Mouse (Mus musculus): ENCODE results near the gene 9130213A22Rik. TPM values are rescaled to one million over a fixed set of nuclear protein-coding genes. Genes with fewer than 3 reads are reported as not detected.
A peak's percentile ranks its signal among the peaks of the same experiment; 100 is the strongest.

Gene 9130213A22Rik
- total RNA-seq (2021) = under 1 TPM; 0.33 to 0.44 TPM
- long read RNA-seq, experiment 1, partial matches to known transcripts = 0 of 1 reads
- long read RNA-seq, experiment 1, other reads (novel, unspliced or antisense) = 1 of 1 reads
- long read RNA-seq, experiment 2, partial matches to known transcripts = 0 of 1 reads
- long read RNA-seq, experiment 2, other reads (novel, unspliced or antisense) = 0 of 1 reads

DNA sequence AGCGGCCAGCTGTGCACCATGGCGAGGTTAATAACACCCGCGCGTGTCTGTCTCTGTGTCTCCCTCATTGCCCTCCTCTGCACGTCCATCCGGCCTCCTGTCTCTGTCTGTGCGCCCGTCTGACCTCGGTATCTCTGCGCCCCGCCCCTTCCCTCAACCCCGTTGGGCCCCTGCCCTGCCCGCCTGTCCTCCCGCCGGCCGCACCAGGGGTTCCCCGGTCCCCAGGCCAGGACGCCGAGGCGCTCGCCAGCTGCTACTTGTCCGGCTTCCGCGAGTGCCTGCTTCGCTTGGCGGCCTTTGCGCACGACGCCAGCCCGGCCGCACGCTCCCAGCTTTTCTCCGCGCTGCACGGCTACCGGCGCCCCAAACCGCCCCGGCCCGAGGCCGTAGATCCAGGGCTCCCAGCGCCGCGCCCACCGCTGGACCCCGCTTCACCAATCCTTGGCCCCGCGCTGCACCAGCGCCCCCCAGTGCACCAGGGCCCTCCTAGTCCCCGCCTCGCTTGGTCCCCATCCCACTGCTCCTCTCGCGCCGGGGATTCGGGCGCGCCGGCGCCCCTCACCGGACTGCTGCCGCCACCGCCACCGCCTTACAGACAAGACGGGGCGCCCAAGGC lies at the start of gene 9130213A22Rik:
9130213A22Rik (minus strand) TSS at position 254 of the 616 bp plus-strand sequence.
- peak; percentile 92 to 93 for DNase-seq
- intact Hi-C loops (cut with DNase I) = loop anchor here (1.0 kb wide), 1 partner anchor 31 kb away; no protein-coding TSS in a partner anchor

DNA sequence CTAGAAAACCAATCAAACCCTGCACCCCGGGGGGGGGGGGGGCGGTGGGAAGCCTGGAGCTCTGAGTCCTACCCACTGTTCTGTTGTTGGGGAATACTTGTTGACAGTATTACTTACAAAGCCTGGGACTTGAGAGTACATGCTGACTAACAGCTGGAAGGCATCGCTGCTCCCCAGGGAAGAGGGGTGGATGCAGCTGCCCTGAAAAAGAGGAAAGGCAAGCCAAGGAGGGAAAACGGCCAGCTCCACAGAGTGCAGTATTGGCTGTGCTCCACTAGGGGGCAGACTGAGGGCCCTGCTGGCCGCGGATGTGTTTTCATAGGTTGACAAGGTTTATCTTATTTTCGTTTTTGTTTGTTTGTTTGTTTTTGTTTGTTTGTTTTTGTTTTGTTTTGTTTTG lies 49.2 kb upstream of the 9130213A22Rik start:
- DNase-seq = peak; percentile 82 to 86
- intact Hi-C loops (cut with DNase I) = no loop called here

DNA sequence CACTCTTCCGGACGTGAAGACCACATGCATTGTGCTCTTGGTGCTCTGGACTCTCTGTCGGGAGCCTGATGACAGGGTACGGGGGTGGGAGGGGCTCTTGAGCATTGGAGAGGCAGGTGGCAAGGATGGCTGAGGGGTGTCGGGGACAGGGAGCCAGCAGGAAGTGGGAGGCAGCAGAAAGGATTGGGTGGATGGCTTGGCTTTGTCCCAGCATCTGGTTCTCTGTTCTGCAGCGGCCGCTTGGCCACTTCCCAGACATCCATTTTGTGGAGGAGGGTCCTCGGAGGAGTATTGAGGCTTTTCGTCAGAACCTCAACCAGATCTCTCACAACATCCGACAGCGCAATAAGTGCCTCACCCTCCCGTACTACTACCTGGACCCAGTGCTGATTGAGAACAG lies 46.9 kb upstream of the 9130213A22Rik start:
- DNase-seq = no peak
- intact Hi-C loops (cut with DNase I) = no loop called here

DNA sequence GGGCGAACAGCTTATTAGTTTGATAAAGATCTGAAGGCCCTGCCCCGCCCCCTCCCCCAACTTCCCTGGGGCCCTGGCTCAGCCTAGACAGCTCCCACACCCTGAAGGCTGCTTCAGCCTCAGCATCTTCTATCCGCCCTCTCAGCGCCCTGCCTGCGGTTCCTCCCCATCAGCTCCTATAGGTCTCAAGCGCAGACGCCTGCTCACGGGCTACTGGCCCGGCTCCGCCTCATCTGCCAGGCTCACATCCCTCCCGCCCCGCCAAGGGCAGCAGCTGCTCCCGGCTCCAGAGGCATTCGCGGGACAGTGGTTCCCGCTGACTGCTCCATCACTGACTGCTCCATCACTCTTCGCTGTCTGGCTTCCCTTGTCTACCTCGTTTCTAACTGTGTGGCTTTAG lies 34.4 kb upstream of the 9130213A22Rik start, which contains the start of gene Alox12b:
Alox12b (plus strand) TSS at position 190 of the 400 bp plus-strand sequence.
- intact Hi-C loops (cut with DNase I) = loop anchor here (1.0 kb wide), 1 partner anchor 21 kb away; no protein-coding TSS in a partner anchor
- DNase-seq = no peak

DNA sequence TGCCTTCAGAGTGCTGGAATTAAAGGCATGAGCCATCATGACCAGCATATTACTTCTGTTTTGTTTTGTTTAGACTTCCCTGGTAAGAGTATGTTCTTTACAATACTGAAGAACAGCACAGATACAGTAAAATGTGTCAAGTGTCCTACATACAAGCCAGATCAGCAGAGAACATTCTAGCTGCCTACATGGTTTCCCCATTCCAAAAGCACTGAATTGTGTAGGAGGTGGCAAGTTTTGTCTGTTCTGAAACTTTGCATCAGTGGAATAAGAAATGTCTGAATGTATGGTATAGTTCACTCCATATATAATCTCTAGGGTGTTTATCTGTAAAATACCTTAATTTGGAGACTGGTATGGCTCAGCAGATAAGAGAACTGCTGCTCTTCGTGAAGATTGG lies 33.0 kb upstream of the 9130213A22Rik start:
- intact Hi-C loops (cut with DNase I) = no loop called here
- no peak for DNase-seq

DNA sequence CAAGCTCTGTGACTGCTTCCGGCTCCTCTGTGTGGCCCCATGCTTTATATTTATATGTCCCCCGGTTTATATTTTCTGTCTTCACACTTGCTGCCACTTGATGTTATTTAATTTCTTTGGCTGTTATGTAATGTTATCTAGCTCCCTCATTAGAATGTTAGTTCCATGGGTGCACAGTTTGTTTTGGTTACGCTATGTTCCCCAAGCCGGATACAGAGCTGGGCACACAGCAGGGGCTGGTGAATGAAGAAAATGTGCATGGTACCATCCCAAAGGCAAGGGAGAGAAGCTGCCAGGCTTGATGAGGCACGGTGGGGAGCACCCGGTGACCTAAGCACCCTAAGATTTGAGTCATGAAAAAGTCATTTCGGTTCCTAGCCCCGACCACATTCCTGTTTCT lies 31.4 kb upstream of the 9130213A22Rik start:
- no peak for DNase-seq
- intact Hi-C loops (cut with DNase I) = no loop called here

DNA sequence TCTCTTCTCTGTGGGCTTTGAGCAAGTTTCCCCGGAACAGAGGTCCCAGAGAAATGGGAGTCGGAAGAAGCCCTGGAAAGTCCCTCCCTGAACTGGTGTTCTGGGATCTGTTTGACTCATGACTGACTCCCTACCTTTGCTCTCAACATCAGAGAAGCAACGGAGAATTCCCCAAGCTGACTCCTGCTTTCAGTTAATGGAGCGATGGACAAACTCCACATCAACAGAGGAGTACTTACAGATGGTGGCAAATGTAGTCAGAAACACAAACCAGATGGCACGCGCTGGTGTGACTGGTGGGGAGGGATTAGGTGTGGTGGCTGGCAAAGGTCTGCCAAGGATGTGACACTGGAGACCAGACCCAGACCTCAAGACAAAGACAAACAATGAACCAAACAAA lies 28.6 kb upstream of the 9130213A22Rik start:
- intact Hi-C loops (cut with DNase I) = loop anchor here (2.0 kb wide), 2 partner anchors 20 to 84 kb away; no protein-coding TSS in a partner anchor
- no peak for DNase-seq

DNA sequence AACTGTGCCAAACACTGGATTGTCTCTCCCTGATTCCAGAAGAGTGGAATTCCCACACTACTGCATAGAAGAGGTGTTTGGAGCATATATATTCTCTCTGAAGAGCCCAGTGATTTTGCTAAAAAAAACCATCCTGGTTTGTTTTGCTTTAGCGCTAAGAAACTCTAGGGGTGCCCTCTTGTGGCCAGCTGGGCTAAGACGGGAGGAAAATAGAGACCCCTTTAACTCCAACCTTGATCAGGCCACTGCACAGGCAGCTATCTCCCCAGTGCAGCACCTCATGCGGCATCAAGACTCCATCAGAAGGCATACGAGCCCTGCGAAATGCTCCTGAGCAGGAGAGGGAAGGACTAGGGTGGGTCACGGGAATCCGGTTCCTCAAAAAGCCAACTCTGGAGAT lies 28.1 kb upstream of the 9130213A22Rik start:
- peak; percentile 67 to 84 for DNase-seq
- intact Hi-C loops (cut with DNase I) = loop anchor here (2.0 kb wide), 2 partner anchors 20 to 84 kb away; no protein-coding TSS in a partner anchor

DNA sequence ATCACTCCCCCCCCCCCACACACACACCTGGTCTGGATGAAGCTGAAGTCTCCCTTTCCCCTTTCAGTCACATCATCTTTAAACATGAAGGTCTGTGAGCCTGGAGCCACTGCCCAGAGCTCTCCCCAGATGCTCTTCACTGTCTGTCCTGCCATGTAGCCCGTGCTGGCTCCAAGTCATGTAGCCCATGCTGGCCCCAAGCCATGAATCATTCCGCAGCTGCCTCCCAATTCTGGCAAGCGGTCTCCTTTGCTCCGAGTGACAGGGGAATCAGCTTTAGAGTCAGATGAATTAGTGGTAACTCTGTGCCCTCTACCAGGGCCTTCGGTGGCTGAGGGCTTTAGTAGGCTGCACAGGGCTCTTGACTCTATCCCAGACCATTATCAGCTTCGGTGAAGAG lies 27.3 kb upstream of the 9130213A22Rik start:
- DNase-seq = no peak

DNA sequence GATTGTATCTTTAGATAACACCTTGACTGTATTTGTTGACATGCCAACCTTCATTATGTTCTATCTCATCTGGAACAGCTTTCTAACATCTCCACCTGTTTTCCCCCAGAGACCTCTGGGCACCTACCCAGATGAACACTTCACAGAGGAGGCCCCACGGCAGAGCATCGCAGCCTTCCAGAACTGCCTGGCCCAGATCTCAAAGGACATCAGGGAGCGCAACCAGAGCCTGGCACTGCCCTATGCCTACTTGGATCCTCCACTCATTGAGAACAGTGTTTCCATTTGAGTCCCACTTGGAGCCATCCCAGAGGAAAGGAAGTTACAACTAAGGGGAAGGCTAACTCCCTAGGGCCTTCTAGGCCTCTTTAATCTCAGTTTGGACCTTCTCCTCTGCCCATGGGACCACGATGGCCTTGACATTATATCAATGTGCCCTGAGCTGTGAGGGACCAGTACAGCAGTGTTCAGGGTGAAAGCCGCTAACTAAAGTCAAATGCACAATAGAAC lies 26.1 kb upstream of the 9130213A22Rik start:
- intact Hi-C loops (cut with DNase I) = no loop called here
- no peak for DNase-seq

More for the DNA sequence above, 27.3 kb upstream of the 9130213A22Rik start:
- intact Hi-C loops (cut with DNase I) = loop anchor here (1.0 to 2.0 kb wide), 3 partner anchors 19 to 83 kb away; partner anchors contain the start of gene Aloxe3

DNA sequence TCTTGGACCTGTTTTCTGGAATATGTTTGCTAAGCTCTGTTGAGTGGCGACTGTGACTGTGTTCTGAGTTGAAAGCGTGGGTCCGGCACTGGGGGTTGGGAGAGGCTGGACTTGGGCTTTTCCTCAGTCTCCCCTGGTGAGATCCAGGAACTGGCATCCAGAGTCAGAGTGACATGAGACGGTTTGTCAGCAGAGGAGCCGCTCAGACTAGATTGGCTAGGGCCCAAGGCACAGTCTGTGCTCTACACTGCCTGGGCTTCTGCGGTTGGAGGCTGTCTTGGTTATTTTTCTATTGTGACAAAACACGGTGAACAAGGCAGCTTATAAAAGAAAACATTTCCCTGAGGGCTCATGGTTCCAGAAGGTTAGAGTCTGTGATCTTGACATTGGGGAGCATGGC lies 25.2 kb upstream of the 9130213A22Rik start:
- DNase-seq = no peak
- intact Hi-C loops (cut with DNase I) = no loop called here

DNA sequence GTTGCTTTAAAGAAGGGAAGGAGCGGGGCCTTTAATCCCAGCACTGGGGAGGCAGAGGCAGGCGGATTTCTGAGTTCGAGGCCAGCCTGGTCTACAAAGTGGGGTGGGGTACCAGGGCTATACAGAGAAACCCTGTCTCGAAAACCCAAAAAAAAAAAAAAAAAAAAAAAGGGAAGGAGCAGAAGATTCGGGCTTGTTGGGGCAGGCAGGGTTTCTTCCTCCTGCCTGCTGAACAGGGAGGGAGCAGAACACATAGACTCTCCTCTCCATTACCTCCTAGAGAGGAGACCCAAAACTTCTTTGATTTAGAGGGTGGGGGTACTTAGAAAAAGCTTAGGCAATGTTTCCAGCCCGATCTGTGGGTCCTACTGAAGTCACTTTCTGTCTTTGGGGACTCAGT lies 13.0 kb upstream of the 9130213A22Rik start:
- no peak for DNase-seq
- intact Hi-C loops (cut with DNase I) = no loop called here

DNA sequence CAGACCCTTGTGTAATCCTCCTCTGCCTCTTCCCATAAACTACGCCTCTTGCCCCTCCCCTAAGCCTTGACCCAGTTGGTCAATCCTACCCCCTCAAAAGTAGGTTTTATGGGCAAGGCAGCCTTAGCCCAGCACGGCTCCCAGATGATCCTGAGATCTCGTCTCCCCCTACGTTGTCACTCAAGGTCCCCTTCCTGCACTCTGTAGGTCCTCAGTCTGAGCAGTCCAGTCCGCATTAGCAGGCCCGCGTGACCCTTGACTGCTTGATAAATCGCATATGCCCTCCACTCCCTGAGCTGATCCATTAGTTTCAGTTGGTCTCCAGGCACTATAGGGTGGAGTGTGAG lies 12.2 kb upstream of the 9130213A22Rik start:
- DNase-seq = no peak
- intact Hi-C loops (cut with DNase I) = no loop called here

DNA sequence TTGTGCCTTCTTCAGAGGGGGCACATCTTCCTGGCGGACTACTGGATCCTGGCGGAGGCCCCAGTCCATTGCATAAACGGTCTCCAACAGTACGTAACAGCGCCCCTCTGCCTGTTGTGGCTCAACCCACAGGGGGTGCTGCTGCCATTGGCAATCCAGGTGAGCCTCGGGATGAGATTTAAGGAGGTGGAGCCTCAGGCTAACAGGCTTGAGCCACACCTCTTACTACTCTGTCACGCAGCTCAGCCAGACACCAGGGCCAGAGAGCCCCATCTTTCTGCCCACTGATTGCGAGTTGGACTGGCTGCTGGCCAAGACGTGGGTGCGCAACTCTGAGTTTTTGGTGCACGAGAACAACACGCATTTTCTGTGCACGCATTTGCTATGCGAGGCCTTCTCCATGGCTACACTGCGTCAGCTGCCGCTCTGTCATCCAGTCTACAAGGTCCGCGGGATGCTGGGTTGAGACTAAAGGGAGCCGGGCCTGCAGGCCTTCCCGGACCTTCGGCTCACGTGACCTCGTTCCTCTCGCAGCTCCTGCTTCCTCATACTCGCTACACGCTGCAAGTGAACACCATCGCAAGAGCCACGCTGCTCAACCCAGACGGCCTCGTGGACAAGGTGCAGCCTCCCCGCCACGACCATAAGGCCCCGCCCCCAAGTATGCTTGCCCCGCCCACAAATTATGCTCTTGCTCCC lies 11.7 kb upstream of the 9130213A22Rik start:
- DNase-seq = peak; percentile 32 to 45

DNA sequence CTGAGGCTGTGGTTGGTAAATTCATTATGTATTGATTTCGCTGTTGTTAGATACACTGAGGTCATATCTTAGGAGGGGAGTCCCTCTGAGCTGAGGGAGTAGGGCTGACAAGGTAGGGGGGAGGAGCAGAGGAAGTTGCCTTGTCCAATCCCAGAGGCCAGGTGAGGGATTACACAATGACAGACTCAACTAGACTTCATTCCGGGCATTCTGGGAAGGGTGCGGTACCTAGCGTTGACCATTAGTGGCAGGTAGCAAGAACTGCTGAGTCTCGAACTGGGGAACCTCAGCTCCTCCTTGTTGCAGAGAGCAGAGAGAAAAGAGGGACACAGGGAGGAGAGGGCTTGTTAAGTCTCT lies 11.2 kb upstream of the 9130213A22Rik start:
- intact Hi-C loops (cut with DNase I) = no loop called here
- no peak for DNase-seq

More for the DNA sequence above, 11.7 kb upstream of the 9130213A22Rik start:
- intact Hi-C loops (cut with DNase I) = no loop called here

DNA sequence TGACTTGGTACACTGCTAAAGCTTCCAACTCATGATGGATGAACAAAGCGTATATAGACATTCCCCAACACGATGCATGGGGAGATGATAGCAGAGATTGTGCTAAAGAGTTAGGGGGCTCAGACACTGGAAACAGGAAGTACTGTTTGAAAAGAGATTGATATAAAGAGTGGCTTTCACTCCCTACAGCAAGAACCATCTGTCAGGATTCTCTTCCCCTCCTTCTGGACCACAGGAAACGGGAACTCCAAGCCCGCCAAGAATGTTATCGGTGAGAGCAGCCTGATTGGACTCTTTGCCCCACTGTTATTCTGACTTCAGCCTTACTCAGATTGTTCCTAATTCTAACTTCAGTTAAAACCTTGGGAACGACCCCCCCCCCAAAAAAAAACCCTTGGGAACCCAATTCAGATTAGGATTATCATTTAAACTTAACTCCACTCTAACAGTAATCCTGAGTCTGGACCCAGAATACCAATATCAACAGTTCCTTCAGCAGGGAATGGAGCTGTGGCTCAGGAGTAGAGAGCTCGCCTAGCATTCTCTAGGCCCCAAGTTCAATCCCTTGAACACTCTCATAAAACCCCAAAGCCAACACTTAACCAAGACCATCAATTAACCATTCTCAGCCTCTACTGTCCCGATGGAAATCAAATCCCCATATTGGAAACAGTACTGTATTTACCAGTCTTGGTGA lies 6.2 kb upstream of the 9130213A22Rik start:
- no peak for DNase-seq
- intact Hi-C loops (cut with DNase I) = loop anchor here (5.0 kb wide), 1 partner anchor 114 kb away; no protein-coding TSS in a partner anchor

DNA sequence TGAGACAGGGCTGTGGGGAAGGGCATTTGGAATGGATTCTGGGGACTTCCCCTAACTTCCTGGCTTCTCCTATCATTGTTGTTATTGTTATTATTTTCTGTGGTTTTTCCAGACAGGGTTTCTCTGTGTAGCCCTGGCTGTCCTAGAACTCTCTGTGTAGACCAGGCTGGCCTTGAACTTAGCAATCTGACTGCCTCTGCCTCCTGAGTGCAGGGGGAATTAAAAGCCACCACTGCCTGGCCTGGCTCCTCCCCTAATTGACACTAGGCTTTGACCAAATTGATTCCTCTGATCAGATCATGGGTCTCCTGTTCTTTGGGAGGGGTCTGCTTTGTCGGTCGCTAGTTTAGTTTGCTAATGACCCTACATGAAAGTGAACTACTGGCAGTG lies 4.3 kb upstream of the 9130213A22Rik start:
- intact Hi-C loops (cut with DNase I) = loop anchor here (5.0 kb wide), 1 partner anchor 116 kb away; no protein-coding TSS in a partner anchor
- DNase-seq = no peak

DNA sequence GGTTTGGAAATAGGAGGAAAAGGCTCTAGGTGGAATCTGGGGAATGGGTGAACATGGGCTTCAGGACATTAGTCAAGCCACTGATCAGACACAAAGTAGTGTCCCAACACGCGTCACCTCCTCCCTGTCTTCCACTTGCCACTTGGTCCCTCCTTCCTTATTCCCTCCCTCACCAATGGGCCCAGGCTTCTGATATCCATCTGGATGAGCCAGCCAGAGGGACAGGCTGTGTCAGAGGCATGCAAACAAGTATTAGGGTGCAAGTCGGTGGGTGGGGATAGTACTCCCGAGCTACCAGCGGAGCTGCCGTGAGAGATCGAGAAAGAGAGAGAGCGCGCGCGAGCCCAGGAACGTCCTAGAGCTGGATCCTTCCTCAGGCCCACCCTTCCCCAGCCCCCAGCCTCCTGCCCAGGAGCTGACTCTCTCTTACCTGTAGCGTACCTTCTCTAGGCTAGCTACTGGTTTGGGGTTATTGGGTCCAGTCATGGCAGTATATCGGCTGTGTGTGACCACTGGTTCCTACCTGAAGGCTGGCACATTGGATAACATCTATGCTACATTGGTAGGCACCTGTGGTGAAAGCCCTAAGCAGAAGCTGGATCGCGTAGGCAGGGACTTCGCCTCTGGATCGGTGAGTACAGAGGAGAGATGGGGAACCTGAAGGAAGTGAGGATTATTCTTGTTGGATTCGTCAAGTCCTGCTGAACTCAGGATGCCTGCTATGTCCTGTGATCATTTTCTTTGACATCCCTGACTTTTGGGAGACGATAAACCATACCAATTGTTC lies 3.7 kb upstream of the 9130213A22Rik start:
- no peak for DNase-seq
- intact Hi-C loops (cut with DNase I) = loop anchor here (1.0 to 5.0 kb wide), 2 partner anchors 23 to 116 kb away; no protein-coding TSS in a partner anchor

DNA sequence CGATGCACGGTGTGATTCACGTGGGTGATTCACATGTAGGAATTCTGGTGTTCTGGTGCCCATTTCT lies 3.3 kb upstream of the 9130213A22Rik start, which contains the start of gene Aloxe3:
Aloxe3 (plus strand) TSS at position 45 of the 67 bp plus-strand sequence.
- intact Hi-C loops (cut with DNase I) = loop anchor here (1.0 to 5.0 kb wide), 2 partner anchors 24 to 117 kb away; no protein-coding TSS in a partner anchor

More for the DNA sequence above, 3.3 kb upstream of the 9130213A22Rik start, which contains the start of gene Aloxe3:
- no peak for DNase-seq

Data from heart, postnatal 14 days (tissue).